Mouse (Mus musculus) liver, embryonic 14.5 days (tissue): ENCODE measurements at regions not wholly inside any gene's neighbourhood (a gene's known extent, or its start where the extent isn't known, plus 50 kb on each side); places are given as distances from the start of the nearest gene placed in this dataset.

Experiments
- CTCF ChIP-seq: IDR thresholded peaks from 2 replicates; pipeline ENCODE4 v1.5.1; 2016; ENCODE audit warnings: antibody characterized with exemption, low read depth, control low read depth
- EP300 ChIP-seq: IDR thresholded peaks from 2 replicates; pipeline ENCODE4 v1.6.1; 2016; ENCODE audit warnings: antibody characterized with exemption, low read depth

- TF ChIP-seq CTCF (no peak), EP300 (no peak)
These were observed 753.3 kb upstream of the Car8 start for GRCm38 (mm10) chr4:8992171-8992570.
